Mouse (Mus musculus): Measurements from ENCODE around the gene Cers5.
"Not testable (repeated sequence)": the region's sequence is repeated elsewhere in the genome, so short reads cannot be mapped to it uniquely, and the experiment has no call there.

The Cers5 gene

GRCm38 (mm10) chr15:99705440-99706048 lies 67.1 kb downstream of the Cers5 start, which contains the start of gene Gm17349:
Gm17349 (minus strand) TSS chr15:99705490.
- peak; percentile 66 for DNase-seq (ENCODE audit: low spot score)

GRCm38 (mm10) chr15:99704881-99705280 lies 67.8 kb downstream of the Cers5 start:
- no peak for DNase-seq (ENCODE audit: low spot score)

GRCm38 (mm10) chr15:99704041-99704681 lies 68.5 kb downstream of the Cers5 start:
- peak; percentile 56 for DNase-seq (ENCODE audit: low spot score)

- no peak for DNase-seq (ENCODE audit: low spot score)
These were observed 69.0 kb downstream of the Cers5 start for GRCm38 (mm10) chr15:99703676-99704040.

- no peak for DNase-seq (ENCODE audit: low spot score)
These were observed 69.6 kb downstream of the Cers5 start for GRCm38 (mm10) chr15:99703104-99703503.

GRCm38 (mm10) chr15:99701999-99702900 lies 70.4 kb downstream of the Cers5 start, which contains the start of gene Smarcd1:
Smarcd1 (plus strand) TSS chr15:99702129.
- DNase-seq (ENCODE audit: low spot score): peak; percentile 95

GRCm38 (mm10) chr15:99701640-99701998 lies 71.1 kb downstream of the Cers5 start:
- DNase-seq (ENCODE audit: low spot score): not testable (repeated sequence)

GRCm38 (mm10) chr15:99700219-99701106 lies 72.2 kb downstream of the Cers5 start:
- no peak for DNase-seq (ENCODE audit: low spot score)

- no peak for DNase-seq (ENCODE audit: low spot score)
These were observed 73.0 kb downstream of the Cers5 start for GRCm38 (mm10) chr15:99699715-99700114.

GRCm38 (mm10) chr15:99698533-99699085 lies 74.1 kb downstream of the Cers5 start:
- no peak for DNase-seq (ENCODE audit: low spot score)

- no peak for DNase-seq (ENCODE audit: low spot score)
These were observed 75.4 kb downstream of the Cers5 start for GRCm38 (mm10) chr15:99697309-99697708.

- no peak for DNase-seq (ENCODE audit: low spot score)
These were observed 80.7 kb downstream of the Cers5 start for GRCm38 (mm10) chr15:99691976-99692375.

- no peak for DNase-seq (ENCODE audit: low spot score)
These were observed 81.8 kb downstream of the Cers5 start for GRCm38 (mm10) chr15:99690924-99691323.

- DNase-seq (ENCODE audit: low spot score): no peak
These were observed 84.0 kb downstream of the Cers5 start for GRCm38 (mm10) chr15:99688712-99689111.
